Mouse (Mus musculus): ENCODE results near the gene Bcor. TPM values are rescaled to one million over a fixed set of nuclear protein-coding genes. Genes with fewer than 3 reads are reported as not detected.

Bcor gene
- polyA plus RNA-seq, 1 experiment from 2014 or later: 8.1 TPM

DNA sequence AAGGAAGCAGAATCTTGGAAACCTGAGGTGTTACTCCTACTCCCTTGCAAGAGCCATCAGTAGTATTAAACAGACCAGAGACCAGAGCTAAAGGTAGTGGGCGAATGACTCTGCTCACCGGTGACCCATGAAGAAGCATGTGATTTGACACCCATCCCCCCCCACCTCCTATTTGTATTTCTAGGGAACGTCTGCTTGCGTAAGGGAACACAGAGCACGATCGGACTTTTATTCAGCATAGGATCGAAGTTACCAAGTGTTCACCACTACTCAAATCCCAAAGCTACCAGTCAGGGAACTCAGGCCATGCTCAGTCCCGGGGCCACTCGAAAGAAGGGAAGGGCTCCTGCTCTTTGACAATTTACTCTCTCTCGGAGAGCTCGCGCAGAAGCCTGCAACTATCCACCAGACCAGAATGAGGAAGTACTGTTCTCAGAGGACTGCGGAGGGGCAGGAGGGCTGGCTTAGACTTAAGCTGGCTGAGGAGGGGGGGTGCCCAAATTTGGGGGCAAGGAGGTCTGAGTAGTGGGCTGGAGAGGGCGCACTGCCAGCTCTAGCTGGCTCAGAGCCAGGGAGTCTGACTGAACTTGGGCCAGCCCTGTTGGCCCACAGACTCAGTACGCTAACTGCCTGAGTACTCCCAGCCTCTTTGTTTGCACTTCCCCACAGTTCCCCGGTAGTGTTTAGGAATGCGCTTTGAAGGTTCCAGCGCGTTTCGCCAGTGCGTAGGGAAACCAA, 37.4 kb downstream of the Bcor start:
- Histone ChIP-seq H3K4me3 (ENCODE audit: low read length) (peak overlapping the region; percentile 31), H3K4me1 (ENCODE audit: control insufficient read depth, insufficient read depth, low read length) (peaks cover 16% of the 10 kb centered on the region), H3K27ac (ENCODE audit: low read length) (peak overlapping the region; percentile 71), H3K9ac (ENCODE audit: low read depth, low read length) (peak overlapping the region; percentile 64), H3K36me3 (ENCODE audit: control insufficient read depth, insufficient read depth, low read length) (no peaks in the 10 kb centered on the region), H3K4me2 (ENCODE audit: low read depth, low read length) (peak overlapping the region; percentile 51), H3K27me3 (replicated peaks; ENCODE audit: control insufficient read depth, insufficient read depth, low read length) (peaks cover 13% of the 10 kb centered on the region), H3K9me3 (ENCODE audit: control insufficient read depth, low read length) (no peaks in the 10 kb centered on the region)
- WGBS: 10% methylated on average over 21 of the region's 21 CpGs
- ATAC-seq: peak; percentile 82

DNA sequence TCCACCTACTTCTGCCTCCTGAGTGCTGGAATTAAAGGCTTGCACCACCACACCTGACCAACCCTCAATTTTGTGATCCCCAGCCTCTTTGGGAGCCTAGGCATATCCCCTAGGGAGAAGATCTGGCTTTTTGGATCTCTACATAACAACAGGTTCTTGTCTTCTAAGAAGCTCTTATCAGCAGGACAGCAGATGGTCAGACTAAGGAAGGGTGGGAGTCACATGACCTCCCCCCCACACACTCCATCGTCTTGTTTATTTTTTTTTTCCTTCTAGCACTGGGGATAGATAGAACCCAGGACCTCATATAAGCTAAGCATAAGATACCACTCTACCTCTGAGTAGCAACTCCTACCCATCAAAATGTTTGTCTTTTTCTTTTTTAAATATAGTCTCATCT, 40.7 kb downstream of the Bcor start:
- no peak overlapping the region for H3K4me2 ChIP-seq (ENCODE audit: low read depth, low read length)
- no peak overlapping the region for H3K9ac ChIP-seq (ENCODE audit: low read depth, low read length)
- ATAC-seq: no peak
- peaks cover 10% of the 10 kb centered on the region for H3K4me1 ChIP-seq (ENCODE audit: control insufficient read depth, insufficient read depth, low read length)
- H3K36me3 ChIP-seq (ENCODE audit: control insufficient read depth, insufficient read depth, low read length): no peaks in the 10 kb centered on the region
- H3K27me3 ChIP-seq (replicated peaks; ENCODE audit: control insufficient read depth, insufficient read depth, low read length): 0 out of 2 replicates have a peak, but pooled peaks cover 3% of the 10 kb centered on the region
- H3K9me3 ChIP-seq (ENCODE audit: control insufficient read depth, low read length): no peaks in the 10 kb centered on the region
- H3K27ac ChIP-seq (ENCODE audit: low read length): no peak overlapping the region
- no peak overlapping the region for H3K4me3 ChIP-seq (ENCODE audit: low read length)
- 28% methylated on average over 1 of the region's 1 CpGs for WGBS

DNA sequence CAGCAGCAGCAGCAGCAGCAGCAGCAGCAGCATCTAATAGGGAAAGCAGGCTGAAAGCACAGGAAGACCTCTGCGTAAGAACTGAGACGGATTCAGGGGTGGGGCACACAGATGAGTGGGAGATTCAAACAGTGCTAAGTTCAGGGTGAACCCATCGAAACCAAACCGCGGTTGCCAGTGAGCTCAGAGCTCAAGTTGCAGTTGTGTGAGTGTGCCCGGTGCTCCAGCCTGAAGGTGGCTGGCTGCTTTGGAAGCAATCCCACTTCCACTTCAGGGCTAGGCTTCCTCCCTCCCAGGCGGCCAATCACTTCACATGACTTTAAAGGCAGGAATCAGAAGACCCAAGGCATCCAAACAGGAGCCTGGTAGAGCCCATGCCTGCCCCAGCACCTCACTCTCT, 44.0 kb downstream of the Bcor start:
- no peak overlapping the region for H3K27ac ChIP-seq (ENCODE audit: low read length)
- WGBS: 37% methylated on average over 7 of the region's 7 CpGs
- H3K27me3 ChIP-seq (replicated peaks; ENCODE audit: control insufficient read depth, insufficient read depth, low read length): no peaks in the 10 kb centered on the region
- H3K4me2 ChIP-seq (ENCODE audit: low read depth, low read length): no peak overlapping the region
- H3K4me1 ChIP-seq (ENCODE audit: control insufficient read depth, insufficient read depth, low read length): no peaks in the 10 kb centered on the region
- H3K36me3 ChIP-seq (ENCODE audit: control insufficient read depth, insufficient read depth, low read length): no peaks in the 10 kb centered on the region
- no peak overlapping the region for H3K4me3 ChIP-seq (ENCODE audit: low read length)
- no peak overlapping the region for H3K9ac ChIP-seq (ENCODE audit: low read depth, low read length)
- H3K9me3 ChIP-seq (ENCODE audit: control insufficient read depth, low read length): no peaks in the 10 kb centered on the region
- no peak for ATAC-seq

DNA sequence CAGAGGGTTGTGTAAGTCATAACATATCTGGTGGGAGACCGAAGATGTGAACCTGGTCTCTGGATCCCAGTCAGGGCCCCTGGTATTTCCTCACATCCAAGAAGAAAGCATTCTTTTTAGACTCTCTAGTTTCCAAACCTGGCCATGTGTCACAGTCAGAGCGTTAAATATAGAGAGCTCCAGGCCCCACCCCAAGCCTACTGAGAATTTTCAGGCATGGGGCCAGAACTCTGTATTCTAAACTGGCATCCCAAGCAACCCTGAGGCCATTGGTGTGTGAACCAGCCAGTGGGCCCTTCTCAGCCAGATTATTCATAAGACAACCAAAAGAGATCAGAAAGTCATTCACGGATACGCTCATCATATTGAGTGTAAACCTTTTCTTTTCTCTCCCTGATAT, 48.0 kb downstream of the Bcor start:
- Histone ChIP-seq H3K9me3 (ENCODE audit: control insufficient read depth, low read length) (no peaks in the 10 kb centered on the region), H3K4me1 (ENCODE audit: control insufficient read depth, insufficient read depth, low read length) (no peaks in the 10 kb centered on the region), H3K27me3 (replicated peaks; ENCODE audit: control insufficient read depth, insufficient read depth, low read length) (no peaks in the 10 kb centered on the region), H3K4me3 (ENCODE audit: low read length) (no peak overlapping the region), H3K9ac (ENCODE audit: low read depth, low read length) (no peak overlapping the region), H3K27ac (ENCODE audit: low read length) (no peak overlapping the region), H3K36me3 (ENCODE audit: control insufficient read depth, insufficient read depth, low read length) (no peaks in the 10 kb centered on the region), H3K4me2 (ENCODE audit: low read depth, low read length) (no peak overlapping the region)
- WGBS: 80% methylated on average over 4 of the region's 4 CpGs
- no peak for ATAC-seq

DNA sequence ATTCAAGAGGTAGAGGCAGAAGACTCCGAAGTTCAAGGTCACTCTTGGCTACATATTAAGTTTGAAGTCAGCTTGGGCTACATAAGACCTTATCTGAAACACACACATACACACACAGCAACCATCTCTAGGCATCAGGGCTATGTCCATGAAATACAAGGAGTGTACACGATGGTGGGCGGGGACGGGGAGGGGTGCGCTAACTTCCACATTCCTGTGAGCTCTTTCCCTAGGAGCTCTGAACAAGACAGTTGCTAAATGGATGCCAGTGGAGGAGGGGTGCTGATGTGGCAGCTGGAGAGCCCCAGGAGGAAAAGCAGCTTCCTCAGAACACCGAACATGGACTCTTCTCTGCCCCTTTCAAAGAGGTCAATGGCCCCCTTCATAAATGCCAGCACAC, 49.6 kb downstream of the Bcor start:
- no peaks in the 10 kb centered on the region for H3K9me3 ChIP-seq (ENCODE audit: control insufficient read depth, low read length)
- H3K36me3 ChIP-seq (ENCODE audit: control insufficient read depth, insufficient read depth, low read length): no peaks in the 10 kb centered on the region
- no peak overlapping the region for H3K4me3 ChIP-seq (ENCODE audit: low read length)
- H3K27ac ChIP-seq (ENCODE audit: low read length): no peak overlapping the region
- no peak overlapping the region for H3K9ac ChIP-seq (ENCODE audit: low read depth, low read length)
- 68% methylated on average over 6 of the region's 6 CpGs for WGBS
- ATAC-seq: 0 out of 2 replicates have a peak, but pooled peaks have one; percentile 28
- H3K4me2 ChIP-seq (ENCODE audit: low read depth, low read length): no peak overlapping the region
- no peaks in the 10 kb centered on the region for H3K4me1 ChIP-seq (ENCODE audit: control insufficient read depth, insufficient read depth, low read length)
- H3K27me3 ChIP-seq (replicated peaks; ENCODE audit: control insufficient read depth, insufficient read depth, low read length): no peaks in the 10 kb centered on the region

DNA sequence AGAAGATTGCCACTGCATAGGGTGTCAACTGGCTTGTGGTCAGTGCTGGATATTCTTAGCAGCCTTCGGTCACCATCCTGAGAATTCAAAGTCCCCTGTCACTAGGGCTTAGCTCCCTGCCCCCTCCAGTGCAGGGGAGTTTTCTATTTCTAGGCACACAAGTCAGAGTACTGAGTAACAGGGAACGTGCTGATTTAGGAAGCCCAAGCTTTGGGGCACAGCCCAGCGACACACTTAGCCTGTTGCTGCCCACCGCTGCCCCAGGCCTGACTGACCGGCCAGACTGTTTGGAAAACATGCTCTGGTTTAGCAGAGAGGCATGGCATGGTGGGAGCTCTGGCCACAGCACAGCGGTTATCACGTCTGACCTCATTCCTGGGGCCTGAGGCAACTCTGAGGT, 54.8 kb downstream of the Bcor start:
- Histone ChIP-seq H3K27me3 (replicated peaks; ENCODE audit: control insufficient read depth, insufficient read depth, low read length) (no peaks in the 10 kb centered on the region), H3K27ac (ENCODE audit: low read length) (no peak overlapping the region), H3K4me2 (ENCODE audit: low read depth, low read length) (no peak overlapping the region), H3K9ac (ENCODE audit: low read depth, low read length) (no peak overlapping the region), H3K4me3 (ENCODE audit: low read length) (no peak overlapping the region), H3K9me3 (ENCODE audit: control insufficient read depth, low read length) (no peaks in the 10 kb centered on the region), H3K4me1 (ENCODE audit: control insufficient read depth, insufficient read depth, low read length) (no peaks in the 10 kb centered on the region), H3K36me3 (ENCODE audit: control insufficient read depth, insufficient read depth, low read length) (no peaks in the 10 kb centered on the region)
- ATAC-seq: no peak
- WGBS: 77% methylated on average over 7 of the region's 7 CpGs

DNA sequence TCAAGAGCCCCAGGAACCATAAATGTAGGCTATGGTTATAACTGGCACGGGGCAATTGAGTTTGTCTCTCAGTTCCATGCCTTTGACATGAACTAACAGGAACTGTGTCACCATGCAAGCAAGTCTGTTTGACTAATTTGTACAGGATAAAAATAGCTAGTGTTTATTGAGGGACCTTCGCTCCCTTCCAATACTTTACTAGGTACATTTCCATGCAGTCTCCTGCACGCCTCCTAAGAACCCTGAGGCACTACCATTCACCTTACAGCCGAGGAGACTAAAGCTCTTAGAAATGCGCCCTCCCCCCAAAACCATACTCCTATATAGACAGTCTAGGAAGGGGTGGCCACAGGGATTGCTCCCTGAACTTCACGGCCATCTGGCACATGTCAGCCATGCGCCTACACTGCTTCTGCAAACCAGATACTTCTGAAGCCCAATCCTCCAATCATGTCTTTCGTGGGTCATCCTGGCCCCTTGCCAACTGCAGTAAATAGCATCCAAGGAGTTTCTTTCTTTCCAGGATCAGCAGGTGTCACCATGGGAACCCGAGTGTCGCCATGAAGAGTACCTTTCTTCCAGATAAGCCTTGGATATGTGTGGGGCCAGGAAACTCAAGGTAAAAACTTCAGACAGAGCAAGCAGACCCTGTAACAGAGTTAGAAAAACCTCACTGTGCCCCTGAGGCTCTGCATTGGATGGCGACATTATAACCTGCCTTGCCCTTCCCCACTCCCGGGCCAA, 63.2 kb downstream of the Bcor start:
- no peak overlapping the region for H3K4me3 ChIP-seq (ENCODE audit: low read length)
- no peaks in the 10 kb centered on the region for H3K9me3 ChIP-seq (ENCODE audit: control insufficient read depth, low read length)
- H3K36me3 ChIP-seq (ENCODE audit: control insufficient read depth, insufficient read depth, low read length): no peaks in the 10 kb centered on the region
- H3K9ac ChIP-seq (ENCODE audit: low read depth, low read length): no peak overlapping the region
- WGBS: 59% methylated on average over 12 of the region's 12 CpGs
- H3K4me1 ChIP-seq (ENCODE audit: control insufficient read depth, insufficient read depth, low read length): no peaks in the 10 kb centered on the region
- H3K4me2 ChIP-seq (ENCODE audit: low read depth, low read length): no peak overlapping the region
- no peaks in the 10 kb centered on the region for H3K27me3 ChIP-seq (replicated peaks; ENCODE audit: control insufficient read depth, insufficient read depth, low read length)
- peak; percentile 85 for ATAC-seq
- H3K27ac ChIP-seq (ENCODE audit: low read length): no peak overlapping the region; the same call in 1 of the 2 replicates

DNA sequence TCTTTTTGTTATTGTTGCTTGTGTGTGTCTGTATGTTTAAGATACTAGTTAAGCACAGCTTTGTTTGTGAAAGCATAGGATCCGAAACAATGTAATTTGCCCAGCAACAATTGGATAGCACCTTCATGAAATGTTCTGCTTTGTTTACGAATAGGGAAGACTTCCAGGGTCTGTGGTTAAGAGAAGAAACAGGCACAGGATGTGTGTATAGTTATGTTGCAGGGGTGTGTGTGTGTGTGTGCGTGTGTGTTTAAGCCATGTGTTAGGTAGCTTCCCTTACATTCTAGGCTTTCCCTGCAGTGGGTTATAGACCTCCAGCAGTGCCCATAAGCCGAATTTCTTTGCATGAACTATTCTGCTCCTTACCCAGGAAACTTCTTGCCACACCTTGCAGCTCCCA, 66.8 kb downstream of the Bcor start:
- H3K27ac ChIP-seq (ENCODE audit: low read length): no peak overlapping the region
- no peak overlapping the region for H3K4me3 ChIP-seq (ENCODE audit: low read length)
- H3K27me3 ChIP-seq (replicated peaks; ENCODE audit: control insufficient read depth, insufficient read depth, low read length): peaks cover 21% of the 10 kb centered on the region
- 74% methylated on average over 4 of the region's 4 CpGs for WGBS
- peaks cover 18% of the 10 kb centered on the region for H3K4me1 ChIP-seq (ENCODE audit: control insufficient read depth, insufficient read depth, low read length)
- no peak for ATAC-seq
- H3K36me3 ChIP-seq (ENCODE audit: control insufficient read depth, insufficient read depth, low read length): no peaks in the 10 kb centered on the region
- no peak overlapping the region for H3K9ac ChIP-seq (ENCODE audit: low read depth, low read length)
- no peaks in the 10 kb centered on the region for H3K9me3 ChIP-seq (ENCODE audit: control insufficient read depth, low read length)
- no peak overlapping the region for H3K4me2 ChIP-seq (ENCODE audit: low read depth, low read length)

DNA sequence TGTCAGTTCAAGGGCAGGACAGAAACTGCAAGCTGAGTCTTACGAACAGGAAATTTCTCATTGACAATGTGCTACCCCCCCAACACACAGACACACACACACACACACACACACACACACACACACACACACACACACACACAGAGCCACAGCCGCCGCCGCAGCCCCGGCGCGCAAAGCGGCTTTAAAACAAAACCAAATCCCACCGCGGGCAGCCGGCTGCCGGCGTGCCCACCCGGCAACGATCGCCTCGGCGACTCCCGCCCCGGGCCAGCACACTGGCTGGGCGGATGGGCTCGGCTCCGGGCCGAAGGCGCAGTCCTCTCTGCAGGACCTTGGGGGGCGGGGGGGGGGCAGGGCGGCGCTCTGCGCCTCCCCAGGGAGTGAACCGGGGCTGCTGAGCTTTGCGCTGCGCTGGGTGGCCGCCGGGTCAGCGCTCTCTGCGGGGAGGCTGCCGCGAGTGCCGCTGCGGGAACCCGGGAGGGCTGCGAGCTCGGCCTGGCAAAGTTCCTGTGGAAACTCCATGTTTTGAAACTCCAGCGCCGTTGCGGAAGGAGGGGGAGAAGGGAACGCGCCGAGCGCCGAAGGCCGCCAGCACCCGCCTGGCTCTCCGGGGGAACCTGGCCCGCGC, 68.6 kb downstream of the Bcor start:
- no peaks in the 10 kb centered on the region for H3K9me3 ChIP-seq (ENCODE audit: control insufficient read depth, low read length)
- peaks cover 18% of the 10 kb centered on the region for H3K4me1 ChIP-seq (ENCODE audit: control insufficient read depth, insufficient read depth, low read length)
- no peak for ATAC-seq
- H3K4me2 ChIP-seq (ENCODE audit: low read depth, low read length): peak overlapping the region; percentile 90
- peak overlapping the region; percentile 80 for H3K9ac ChIP-seq (ENCODE audit: low read depth, low read length)
- no peaks in the 10 kb centered on the region for H3K36me3 ChIP-seq (ENCODE audit: control insufficient read depth, insufficient read depth, low read length)
- H3K4me3 ChIP-seq (ENCODE audit: low read length): peak overlapping the region; percentile 57
- 4% methylated on average over 32 of the region's 56 CpGs for WGBS
- H3K27ac ChIP-seq (ENCODE audit: low read length): peak overlapping the region; percentile 97
- H3K27me3 ChIP-seq (replicated peaks; ENCODE audit: control insufficient read depth, insufficient read depth, low read length): peaks cover 34% of the 10 kb centered on the region

All from intestine, embryonic 16.5 days (tissue).